Mouse (Mus musculus) large intestine, adult 2 months (tissue): ENCODE data around the gene Pde4b. TPM values are rescaled to one million over a fixed set of nuclear protein-coding genes. Genes with fewer than 3 reads are reported as not detected.

Source experiments
- DNase-seq: peaks from one replicate; pipeline ENCODE4 v3.0.0-alpha.2; 2012; ENCODE audit warnings: low read depth, low spot score
- WGBS: fragments of 180-500 bp; shearing (Covaris S2); methylation state at CpG from one replicate; pipeline ENCODE4 v1.1.7; 2018; 5-methylcytosine and 5-hydroxymethylcytosine counted together
- polyA plus RNA-seq: library from polyadenylated mRNA; depleted of rRNA; stranded (reverse); fragments of >200 nt; gene quantifications from 2 replicates; pipeline ENCODE4 v1.2.3, GENCODE M21; 2012

The Pde4b gene
- polyA plus RNA-seq, 1 experiment = 4.6 TPM

DNA sequence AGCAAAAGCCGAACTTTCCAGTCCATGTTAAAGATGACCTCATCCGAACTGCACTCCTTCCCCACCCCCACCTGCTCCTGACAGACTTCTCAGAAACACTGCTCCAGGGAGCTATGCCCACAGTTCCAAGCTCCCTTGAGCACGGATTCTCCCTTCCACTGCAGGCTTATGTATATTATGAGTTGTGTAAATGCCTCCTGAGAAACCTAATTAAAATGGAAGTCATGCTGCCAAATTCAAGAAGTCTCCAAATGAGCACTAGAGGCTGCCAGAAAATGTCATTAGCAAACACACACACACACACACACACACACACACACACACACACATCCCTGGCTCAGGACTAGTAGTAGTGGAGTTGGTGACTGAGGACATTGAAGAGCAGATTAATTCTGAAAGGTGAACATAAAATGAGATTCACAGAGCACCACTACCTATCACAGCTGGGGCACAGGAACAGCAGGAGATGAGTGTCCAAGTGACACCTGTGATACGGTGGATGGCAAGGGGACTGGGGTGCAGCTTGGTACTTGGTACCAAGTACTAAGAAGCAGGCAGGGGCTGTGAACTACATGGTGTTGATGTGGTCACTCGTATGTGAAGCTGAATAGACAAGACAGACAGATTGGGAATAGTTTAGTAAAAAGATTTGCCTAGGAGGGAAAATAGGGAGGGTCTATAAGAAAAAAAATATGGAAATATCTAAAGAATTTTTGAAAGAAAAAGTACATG lies 533.0 kb downstream of the Pde4b start:
- no peak for DNase-seq
- WGBS = 55% methylated on average over 5 of the region's 5 CpGs

- DNase-seq = no peak
- WGBS = 79% methylated on average over 2 of the region's 2 CpGs
These were observed 533.8 kb downstream of the Pde4b start for GRCm38 (mm10) chr4:102621120-102621519.

DNA sequence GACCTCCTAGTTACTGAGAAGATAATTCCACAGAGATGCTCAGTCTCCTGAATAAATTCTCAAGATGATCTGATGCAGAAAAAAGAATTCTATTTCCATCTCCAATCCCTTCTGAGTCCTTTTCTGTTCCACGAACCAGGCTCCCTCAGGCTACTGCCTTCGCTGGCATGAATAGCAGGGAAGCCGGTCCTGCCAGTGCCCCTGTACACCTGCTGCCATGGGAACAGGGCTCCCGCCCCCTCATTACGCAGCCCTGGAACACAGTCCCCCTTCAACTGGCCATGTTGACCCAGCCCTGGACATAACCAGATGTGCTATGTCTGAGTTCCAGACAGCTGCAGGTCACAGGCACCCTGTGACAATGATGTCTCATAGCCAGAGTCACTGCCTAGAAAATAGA lies 535.6 kb downstream of the Pde4b start:
- 60% methylated on average over 5 of the region's 5 CpGs for WGBS
- no peak for DNase-seq

DNA sequence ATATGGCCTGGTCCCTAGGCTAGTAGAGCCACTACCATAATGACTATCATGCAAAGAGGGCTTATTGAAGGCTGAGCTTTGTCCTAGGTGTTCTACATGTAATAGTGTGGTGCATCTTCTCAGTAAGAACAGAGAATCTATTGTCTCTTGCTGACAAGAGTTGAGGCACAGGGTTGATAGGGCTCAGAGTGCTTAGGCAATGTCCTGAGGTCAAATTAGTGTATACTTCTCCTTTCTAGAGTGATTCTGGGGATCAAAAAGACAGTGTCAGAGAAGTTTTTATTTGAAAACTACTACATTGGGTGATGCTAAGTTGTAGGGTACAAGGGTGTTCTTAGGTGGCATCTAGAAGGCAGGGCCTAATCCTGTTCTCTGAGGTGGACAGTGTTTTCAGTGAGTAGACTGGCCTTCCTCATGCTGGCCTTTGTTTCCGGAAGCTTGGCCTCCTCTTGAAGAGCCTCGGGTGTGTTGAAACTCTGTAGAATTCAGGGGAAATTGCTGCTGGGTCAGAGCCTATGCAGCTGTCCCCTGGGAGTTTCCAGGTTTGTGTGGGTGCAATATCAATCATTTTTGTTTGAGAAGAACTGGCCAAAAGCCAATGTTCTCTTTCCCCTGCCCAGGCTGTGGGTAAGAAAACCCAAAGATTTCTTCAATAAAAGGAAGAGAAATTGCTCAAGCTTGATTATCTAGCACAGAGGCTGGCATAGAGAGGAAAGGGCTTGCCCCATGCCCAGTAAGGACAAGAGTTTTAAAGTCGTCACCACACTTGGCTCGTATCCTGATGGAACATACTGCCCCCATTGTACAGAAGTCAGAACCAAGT lies 536.7 kb downstream of the Pde4b start:
- WGBS = 37% methylated on average over 4 of the region's 4 CpGs
- DNase-seq = no peak

- DNase-seq = no peak
- 60% methylated on average over 8 of the region's 8 CpGs for WGBS
These were observed 537.6 kb downstream of the Pde4b start for GRCm38 (mm10) chr4:102624937-102625336.

DNA sequence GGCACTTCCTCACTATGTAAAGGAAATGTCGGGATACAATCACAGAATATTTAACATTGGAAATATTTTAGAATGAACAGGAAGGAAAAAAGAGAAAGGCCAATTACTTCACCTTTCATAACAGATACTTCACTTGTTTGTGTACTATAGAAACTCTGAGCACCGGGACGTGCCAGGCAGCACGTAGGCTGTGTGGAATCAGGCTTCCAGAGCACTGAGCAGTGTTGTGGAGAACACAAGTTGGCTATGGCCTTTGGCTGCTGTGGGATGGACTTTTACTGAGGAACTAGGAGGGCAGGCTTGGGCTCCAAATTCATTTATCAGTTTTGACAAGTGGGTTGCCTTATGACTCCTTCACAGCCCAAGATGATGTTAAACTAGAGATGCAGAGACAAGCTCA lies 540.5 kb downstream of the Pde4b start:
- no peak for DNase-seq
- WGBS = 86% methylated on average over 4 of the region's 4 CpGs

- 67% methylated on average over 4 of the region's 4 CpGs for WGBS
- no peak for DNase-seq
These were observed 542.3 kb downstream of the Pde4b start for GRCm38 (mm10) chr4:102629621-102630020.

DNA sequence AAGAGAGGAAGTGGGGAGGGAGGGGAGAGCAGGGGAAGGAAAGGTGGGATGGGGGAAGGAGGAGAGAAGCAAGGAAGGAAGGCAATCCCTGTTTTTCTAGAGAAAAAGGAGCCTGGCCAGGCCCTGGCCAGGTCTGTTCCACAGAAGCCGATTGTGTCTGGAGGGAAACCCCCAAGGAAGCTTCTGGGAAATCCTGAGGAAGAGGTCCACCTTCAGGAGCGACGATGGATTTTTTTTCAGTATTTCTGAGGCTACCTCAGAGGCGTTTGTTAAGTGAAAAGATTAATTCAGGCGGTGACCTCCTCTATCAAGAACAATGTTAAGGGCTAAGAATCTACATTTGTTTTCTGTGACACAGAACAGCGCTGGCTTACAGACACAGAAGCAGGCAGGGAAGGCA lies 542.9 kb downstream of the Pde4b start:
- no peak for DNase-seq
- 66% methylated on average over 6 of the region's 6 CpGs for WGBS

- 48% methylated on average over 3 of the region's 3 CpGs for WGBS
- DNase-seq = no peak
These were observed 544.3 kb downstream of the Pde4b start for GRCm38 (mm10) chr4:102631624-102632023.

- 90% methylated on average over 5 of the region's 5 CpGs for WGBS
These were observed 545.9 kb downstream of the Pde4b start for GRCm38 (mm10) chr4:102633241-102633640.

GRCm38 (mm10) chr4:102635258-102635657 lies 547.9 kb downstream of the Pde4b start:
- whole genome bisulfite sequencing = 34% methylated on average over 9 of the region's 9 CpGs
- DNase-seq = no peak

More at GRCm38 (mm10) chr4:102633241-102633640, 545.9 kb downstream of the Pde4b start:
- no peak for DNase-seq

- DNase-seq = no peak
- WGBS = 43% methylated on average over 8 of the region's 8 CpGs
These were observed 548.6 kb downstream of the Pde4b start for GRCm38 (mm10) chr4:102635944-102636343.

DNA sequence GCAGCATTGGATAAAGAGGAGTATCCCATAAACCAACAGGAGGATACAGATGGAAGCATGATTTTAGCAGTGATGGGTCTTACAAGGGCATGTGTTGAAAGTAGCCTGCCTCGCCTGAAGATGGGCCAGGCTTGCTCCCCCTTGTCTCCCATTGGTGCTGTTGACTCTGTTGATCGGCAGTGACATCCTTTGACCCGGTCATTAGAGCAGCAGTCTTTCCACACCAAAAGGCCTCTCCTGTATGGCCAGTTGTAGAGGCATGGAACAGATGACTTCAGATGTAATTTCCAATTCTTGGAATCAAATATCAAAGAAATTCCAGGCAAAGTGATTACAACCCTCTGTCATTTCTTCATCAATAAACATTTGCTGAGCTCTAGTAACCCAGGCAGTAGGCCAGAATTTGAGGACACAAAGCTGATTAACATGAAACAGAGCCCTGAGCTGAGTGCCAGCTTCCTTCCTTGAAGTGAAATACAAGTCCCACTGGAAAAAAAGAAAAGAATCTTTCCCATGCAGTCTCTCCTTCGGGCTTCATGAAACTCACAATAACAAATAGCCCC lies 550.1 kb downstream of the Pde4b start:
- 67% methylated on average over 4 of the region's 4 CpGs for WGBS

DNA sequence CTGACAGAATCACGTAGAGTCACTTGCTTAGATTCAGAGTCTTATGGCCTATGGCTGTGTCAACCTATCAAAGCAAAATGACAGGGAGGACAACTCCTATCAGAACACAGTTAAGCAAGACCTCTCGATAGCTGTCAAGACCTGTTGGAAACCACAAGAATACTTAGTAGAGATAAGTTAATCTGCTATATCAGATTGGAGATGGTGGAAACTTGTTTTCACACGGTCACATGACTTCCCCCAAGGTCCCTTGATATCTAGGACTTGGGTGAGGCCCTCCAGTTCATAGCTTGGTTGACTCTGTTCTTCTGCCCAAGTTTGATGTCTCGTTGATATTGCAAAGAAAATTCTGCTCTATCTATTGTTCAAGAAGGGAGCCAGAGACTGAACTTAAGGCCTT lies 553.6 kb downstream of the Pde4b start:
- DNase-seq = no peak
- 86% methylated on average over 4 of the region's 4 CpGs for WGBS

More for the DNA sequence above, 550.1 kb downstream of the Pde4b start:
- no peak for DNase-seq

- no peak for DNase-seq
- 82% methylated on average over 6 of the region's 6 CpGs for WGBS
These were observed 556.7 kb downstream of the Pde4b start for GRCm38 (mm10) chr4:102644062-102644461.

DNA sequence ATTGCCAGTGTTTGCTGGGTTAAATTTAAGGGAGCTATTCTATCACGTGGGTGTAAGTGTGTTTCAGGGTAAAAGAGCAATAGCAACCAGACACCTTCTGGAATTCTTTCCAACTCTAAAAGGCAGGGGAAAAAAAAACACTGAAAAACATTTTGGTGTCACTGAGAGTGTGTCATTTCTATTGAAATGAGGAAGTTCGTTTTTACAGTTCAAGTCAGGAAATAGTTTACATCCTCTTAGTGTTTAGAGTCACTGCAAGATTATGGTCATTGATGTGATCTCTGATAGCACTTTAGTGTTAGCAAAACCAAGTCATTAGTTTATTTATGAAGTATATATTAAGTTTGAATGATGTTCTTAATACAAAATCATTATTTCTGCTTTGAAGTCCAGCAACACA lies 559.7 kb downstream of the Pde4b start:
- 23% methylated on average over 2 of the region's 2 CpGs for WGBS
- DNase-seq = no peak

GRCm38 (mm10) chr4:102655331-102655730 lies 568.0 kb downstream of the Pde4b start:
- WGBS = 78% methylated on average over 7 of the region's 7 CpGs
- no peak for DNase-seq

GRCm38 (mm10) chr4:102656494-102657036 lies 569.2 kb downstream of the Pde4b start:
- DNase-seq = peak; percentile 16
- WGBS = 4% methylated on average over 3 of the region's 3 CpGs
